Mouse (Mus musculus) ES-E14 (cell line): ENCODE measurements around the gene Col4a4.

Experiments
- CHD2 ChIP-seq: IDR thresholded peaks from 2 replicates; pipeline ENCODE4 v1.6.1; 2014; ENCODE audit warnings: mild to moderate bottlenecking, low read depth, low read length, inconsistent platforms
- HCFC1 ChIP-seq: IDR thresholded peaks from 2 replicates; pipeline ENCODE4 v1.6.1; 2012; ENCODE audit warnings: low read length, inconsistent platforms, borderline replicate concordance; ENCODE audit not compliant: insufficient read depth
- MAFK ChIP-seq: IDR thresholded peaks from 2 replicates; pipeline ENCODE4 v1.6.1; 2014; ENCODE audit warnings: mild to moderate bottlenecking, low read depth, low read length, inconsistent platforms; ENCODE audit not compliant: insufficient read depth
- ZNF384 ChIP-seq: IDR thresholded peaks from 2 replicates; pipeline ENCODE4 v1.6.1; 2012; ENCODE audit warnings: low read depth, low read length, inconsistent platforms

- TF ChIP-seq ZNF384 (no peak), CHD2 (no peak), HCFC1 (no peak), MAFK (no peak)
Observed at GRCm38 (mm10) chr1:82618592-82618991, 31.9 kb upstream of the Col4a4 start.
